Mouse (Mus musculus) hindbrain, embryonic 11.5 days (tissue): ENCODE measurements around the gene Mapk1ip1. TPM values are rescaled to one million over a fixed set of nuclear protein-coding genes. Genes with fewer than 3 reads are reported as not detected.
A peak's percentile ranks its signal among the peaks of the same experiment; 100 is the strongest.

Source experiments
- ATAC-seq: fragments of 200-750 bp; cut with Nextera tagmentation; 2 replicates; pipeline ENCODE4 v1.8.0; 2017; ENCODE audit warnings: mild to moderate bottlenecking, moderate TSS enrichment, moderate library complexity; ENCODE audit not compliant: low FRiP score
- DNase-seq: peaks from one replicate; pipeline ENCODE4 v3.0.0-alpha.2; 2015; ENCODE audit warnings: low spot score
- H3K27ac ChIP-seq: fragments of 300-500 bp; sonication (generic); 2 replicates; pipeline ENCODE4 v1.5.1; 2014; ENCODE audit warnings: mild to moderate bottlenecking, low read depth, low read length
- H3K27me3 ChIP-seq: fragments of 300-500 bp; sonication (generic); 2 replicates; pipeline ENCODE4 v1.6.1; 2014; ENCODE audit warnings: mild to moderate bottlenecking, low read length, moderate library complexity, mixed read lengths; ENCODE audit not compliant: control insufficient read depth, insufficient read depth
- H3K36me3 ChIP-seq: fragments of 300-500 bp; sonication (generic); 2 replicates; pipeline ENCODE4 v1.6.1; 2014; ENCODE audit warnings: mild to moderate bottlenecking, low read length, moderate library complexity, mixed read lengths; ENCODE audit not compliant: control insufficient read depth, insufficient read depth
- H3K4me1 ChIP-seq: fragments of 300-500 bp; sonication (generic); replicated peaks from 2 replicates; pipeline ENCODE4 v1.6.1; 2014; ENCODE audit warnings: low read length, mixed read lengths; ENCODE audit not compliant: control insufficient read depth, insufficient read depth
- H3K4me2 ChIP-seq: fragments of 300-500 bp; sonication (generic); replicated peaks from 2 replicates; pipeline ENCODE4 v1.6.1; 2014; ENCODE audit warnings: mild to moderate bottlenecking, low read depth, low read length
- H3K4me3 ChIP-seq: fragments of 300-500 bp; sonication (generic); 2 replicates; pipeline ENCODE4 v1.5.1; 2014; ENCODE audit warnings: low read depth, low read length
- H3K9ac ChIP-seq: fragments of 300-500 bp; sonication (generic); 2 replicates; pipeline ENCODE4 v1.6.1; 2014; ENCODE audit warnings: low read depth, low read length
- H3K9me3 ChIP-seq: fragments of 300-500 bp; sonication (generic); 2 replicates; pipeline ENCODE4 v1.6.1; 2016; ENCODE audit warnings: low read length; ENCODE audit not compliant: control insufficient read depth
- WGBS: fragments of 180-500 bp; shearing (Covaris S2); extraction: QIAGEN DNeasy Blood & Tissue Kit; methylation state at CpG from one replicate; pipeline ENCODE4 v1.1.7; 2014; 5-methylcytosine and 5-hydroxymethylcytosine counted together
- polyA plus RNA-seq: library from polyadenylated mRNA; unstranded; fragments of >200 nt; fragmentation: Nextera tagmentation; extraction: Ambion mirVana; gene quantifications from 2 replicates; pipeline ENCODE4 v1.2.1, GENCODE M21; 2014

The Mapk1ip1 gene
- 16.4 and 17.1 TPM in 2 replicates for polyA plus RNA-seq

GRCm38 (mm10) chr7:138845544-138846391 lies at the start of gene Mapk1ip1, which contains the start of gene Ppp2r2d:
Gene Mapk1ip1, minus strand, starts transcription at chr7:138846273.
Gene Ppp2r2d, plus strand, starts transcription at chr7:138846079.
- DNase-seq (peak; percentile 98), ATAC-seq (peak; percentile 93)
- Histone ChIP-seq H3K36me3 (no peaks in the 10 kb centered on the region), H3K4me2 (peak within 1 kb of the TSS; percentile 85), H3K4me3 (peak within 1 kb of the TSS; percentile 98), H3K9me3 (no peaks in the 10 kb centered on the region), H3K27me3 (no peaks in the 10 kb centered on the region), H3K4me1 (peaks cover 11% of the 10 kb centered on the region), H3K27ac (peak within 1 kb of the TSS; percentile 94), H3K9ac (peak within 1 kb of the TSS; percentile 94)
- WGBS, result under 1% methylated on average over 50 of the region's 51 CpGs

GRCm38 (mm10) chr7:138885365-138886289 lies 39.6 kb upstream of the Mapk1ip1 start:
- no peak overlapping the region for H3K9ac ChIP-seq
- H3K27me3 ChIP-seq, result no peaks in the 10 kb centered on the region
- H3K4me2 ChIP-seq, result no peak overlapping the region
- H3K36me3 ChIP-seq, result no peaks in the 10 kb centered on the region
- 92% methylated on average over 12 of the region's 13 CpGs for WGBS
- DNase-seq, result no peak
- H3K27ac ChIP-seq, result no peak overlapping the region
- H3K4me3 ChIP-seq, result no peak overlapping the region
- no peaks in the 10 kb centered on the region for H3K4me1 ChIP-seq
- H3K9me3 ChIP-seq, result no peaks in the 10 kb centered on the region
- no peak for ATAC-seq

- H3K27me3 ChIP-seq, result no peaks in the 10 kb centered on the region
- no peaks in the 10 kb centered on the region for H3K4me1 ChIP-seq
- H3K27ac ChIP-seq, result no peak overlapping the region
- H3K4me2 ChIP-seq, result no peak overlapping the region
- DNase-seq (no peak), ATAC-seq (no peak)
- no peak overlapping the region for H3K4me3 ChIP-seq
- H3K9me3 ChIP-seq, result no peaks in the 10 kb centered on the region
- no peak overlapping the region for H3K9ac ChIP-seq
- H3K36me3 ChIP-seq, result 0 out of 2 replicates have a peak, but pooled peaks cover under 1% of the 10 kb centered on the region
- 89% methylated on average over 3 of the region's 3 CpGs for WGBS
Observed at GRCm38 (mm10) chr7:138883724-138884123, 37.7 kb upstream of the Mapk1ip1 start.

- H3K9ac ChIP-seq, result no peak overlapping the region
- no peak for DNase-seq
- H3K4me2 ChIP-seq, result no peak overlapping the region
- H3K27me3 ChIP-seq, result no peaks in the 10 kb centered on the region
- ATAC-seq, result no peak
- 93% methylated on average over 3 of the region's 3 CpGs for WGBS
- no peak overlapping the region for H3K4me3 ChIP-seq
- H3K27ac ChIP-seq, result no peak overlapping the region
- no peaks in the 10 kb centered on the region for H3K9me3 ChIP-seq
- H3K36me3 ChIP-seq, result peaks cover 24% of the 10 kb centered on the region
- no peaks in the 10 kb centered on the region for H3K4me1 ChIP-seq
Observed at GRCm38 (mm10) chr7:138875031-138875430, 29.0 kb upstream of the Mapk1ip1 start.

- Histone ChIP-seq H3K4me1 (no peaks in the 10 kb centered on the region), H3K36me3 (peaks cover 25% of the 10 kb centered on the region), H3K4me3 (no peak overlapping the region), H3K27ac (no peak overlapping the region), H3K9ac (no peak overlapping the region), H3K9me3 (no peaks in the 10 kb centered on the region), H3K27me3 (no peaks in the 10 kb centered on the region), H3K4me2 (no peak overlapping the region)
- 77% methylated on average over 3 of the region's 3 CpGs for WGBS
- no peak for ATAC-seq
- no peak for DNase-seq
Observed at GRCm38 (mm10) chr7:138872956-138873355, 26.9 kb upstream of the Mapk1ip1 start.

- Histone ChIP-seq H3K36me3 (peaks cover 6% of the 10 kb centered on the region), H3K27me3 (no peaks in the 10 kb centered on the region), H3K27ac (no peak overlapping the region), H3K4me1 (no peaks in the 10 kb centered on the region), H3K4me2 (no peak overlapping the region), H3K4me3 (no peak overlapping the region), H3K9me3 (no peaks in the 10 kb centered on the region), H3K9ac (no peak overlapping the region)
- 93% methylated on average over 4 of the region's 4 CpGs for WGBS
- DNase-seq, result no peak
- no peak for ATAC-seq
Observed at GRCm38 (mm10) chr7:138868316-138868715, 22.2 kb upstream of the Mapk1ip1 start.

- no peak for DNase-seq
- Histone ChIP-seq H3K4me3 (no peak overlapping the region), H3K9ac (no peak overlapping the region), H3K4me2 (no peak overlapping the region), H3K27ac (no peak overlapping the region), H3K27me3 (no peaks in the 10 kb centered on the region), H3K9me3 (no peaks in the 10 kb centered on the region), H3K4me1 (no peaks in the 10 kb centered on the region), H3K36me3 (peaks cover 6% of the 10 kb centered on the region)
- ATAC-seq, result no peak
- 70% methylated on average over 6 of the region's 6 CpGs for WGBS
Observed at GRCm38 (mm10) chr7:138867286-138867685, 21.2 kb upstream of the Mapk1ip1 start.

GRCm38 (mm10) chr7:138864776-138865175 lies 18.7 kb upstream of the Mapk1ip1 start:
- no peaks in the 10 kb centered on the region for H3K9me3 ChIP-seq
- no peak overlapping the region for H3K9ac ChIP-seq
- ATAC-seq, result no peak
- 100% methylated on average over 1 of the region's 1 CpGs for WGBS
- H3K4me2 ChIP-seq, result no peak overlapping the region
- H3K4me3 ChIP-seq, result no peak overlapping the region
- no peak overlapping the region for H3K27ac ChIP-seq
- peaks cover 3% of the 10 kb centered on the region; the same call in 1 of the 2 replicates for H3K36me3 ChIP-seq
- no peaks in the 10 kb centered on the region for H3K4me1 ChIP-seq
- no peak for DNase-seq
- H3K27me3 ChIP-seq, result no peaks in the 10 kb centered on the region
